Mouse (Mus musculus) ES-Bruce4 (cell line): ENCODE data around the gene Tfrc. TPM values are rescaled to one million over a fixed set of nuclear protein-coding genes. Genes with fewer than 3 reads are reported as not detected.

Source experiments
- H3K27ac ChIP-seq: 2 replicates; pipeline ENCODE4 v1.5.1; 2012; ENCODE audit warnings: low read length, inconsistent platforms; ENCODE audit not compliant: insufficient read depth
- H3K27me3 ChIP-seq: 2 replicates; pipeline ENCODE4 v1.6.1; 2012; ENCODE audit warnings: mild to moderate bottlenecking, low read length, inconsistent platforms; ENCODE audit not compliant: control insufficient read depth, poor library complexity, insufficient read depth, severe bottlenecking
- H3K36me3 ChIP-seq: 2 replicates; pipeline ENCODE4 v1.6.1; 2012; ENCODE audit warnings: inconsistent platforms, mild to moderate bottlenecking, low read length, moderate library complexity; ENCODE audit not compliant: control insufficient read depth, poor library complexity, insufficient read depth, severe bottlenecking
- H3K4me1 ChIP-seq: one replicate; pipeline ENCODE4 v1.8.1; 2011; ENCODE audit warnings: low read length; ENCODE audit not compliant: control insufficient read depth, insufficient read depth
- H3K4me3 ChIP-seq: 2 replicates; pipeline ENCODE4 v1.5.1; 2011; ENCODE audit warnings: low read depth, mild to moderate bottlenecking, low read length
- H3K9ac ChIP-seq: 2 replicates; pipeline ENCODE4 v1.6.1; 2012; ENCODE audit warnings: low read depth, mild to moderate bottlenecking, inconsistent platforms; ENCODE audit not compliant: poor library complexity, severe bottlenecking
- H3K9me3 ChIP-seq: replicated peaks from 2 replicates; pipeline ENCODE4 v1.6.1; 2012; ENCODE audit warnings: mild to moderate bottlenecking, low read length, inconsistent platforms; ENCODE audit not compliant: control insufficient read depth, poor library complexity, insufficient read depth, severe bottlenecking
- CTCF ChIP-seq: IDR thresholded peaks from one replicate; pipeline ENCODE4 v1.8.1; 2011; ENCODE audit warnings: low read depth, low read length
- EP300 ChIP-seq: IDR thresholded peaks from 2 replicates; pipeline ENCODE4 v1.6.1; 2011; ENCODE audit warnings: low read depth, low read length; ENCODE audit not compliant: insufficient read depth
- POLR2A ChIP-seq: IDR thresholded peaks from one replicate; pipeline ENCODE4 v1.8.1; 2011; ENCODE audit warnings: low read length; ENCODE audit not compliant: insufficient read depth
- polyA plus RNA-seq: library from polyadenylated mRNA; stranded (reverse); fragments of >200 nt; gene quantifications from 2 replicates; pipeline ENCODE4 v1.2.4, GENCODE M21; 2011; ENCODE audit warnings: low read depth; ENCODE audit not compliant: missing spikeins, insufficient read depth, insufficient read length

Tfrc gene
- polyA plus RNA-seq, 1 experiment, result 141 TPM

- Histone ChIP-seq H3K9ac (no peak overlapping the region), H3K36me3 (peaks cover 3% of the 10 kb centered on the region; the same call in 1 of the 2 replicates), H3K27me3 (no peaks in the 10 kb centered on the region), H3K4me3 (no peak overlapping the region), H3K9me3 (no peaks in the 10 kb centered on the region), H3K27ac (no peak overlapping the region), H3K4me1 (peaks cover 3% of the 10 kb centered on the region)
- TF ChIP-seq EP300 (no peak), CTCF (no peak), POLR2A (no peak)
These were observed 37.3 kb downstream of the Tfrc start for GRCm38 (mm10) chr16:32646014-32646413.

GRCm38 (mm10) chr16:32647712-32648111, 39.0 kb downstream of the Tfrc start:
- Histone ChIP-seq H3K9me3 (no peaks in the 10 kb centered on the region), H3K4me1 (peaks cover 3% of the 10 kb centered on the region), H3K27ac (no peak overlapping the region), H3K27me3 (no peaks in the 10 kb centered on the region), H3K36me3 (peaks cover 3% of the 10 kb centered on the region; the same call in 1 of the 2 replicates), H3K4me3 (no peak overlapping the region), H3K9ac (no peak overlapping the region)
- TF ChIP-seq CTCF, result no peak
- TF ChIP-seq EP300, result no peak
- TF ChIP-seq POLR2A, result no peak

- Histone ChIP-seq H3K4me1 (peaks cover 3% of the 10 kb centered on the region), H3K9ac (no peak overlapping the region), H3K27me3 (no peaks in the 10 kb centered on the region), H3K27ac (no peak overlapping the region), H3K36me3 (peaks cover 3% of the 10 kb centered on the region; the same call in 1 of the 2 replicates), H3K4me3 (no peak overlapping the region), H3K9me3 (no peaks in the 10 kb centered on the region)
- no peak for TF ChIP-seq POLR2A
- no peak for TF ChIP-seq CTCF
- TF ChIP-seq EP300, result no peak
These were observed 41.7 kb downstream of the Tfrc start for GRCm38 (mm10) chr16:32650461-32650860.

GRCm38 (mm10) chr16:32650974-32651618, 42.4 kb downstream of the Tfrc start:
- H3K27ac ChIP-seq, result no peak overlapping the region

GRCm38 (mm10) chr16:32654071-32654733, 45.5 kb downstream of the Tfrc start:
- Histone ChIP-seq H3K36me3 (peaks cover 3% of the 10 kb centered on the region; the same call in 1 of the 2 replicates), H3K27ac (no peak overlapping the region), H3K9me3 (no peaks in the 10 kb centered on the region), H3K4me1 (peaks cover 5% of the 10 kb centered on the region), H3K27me3 (no peaks in the 10 kb centered on the region), H3K9ac (no peak overlapping the region), H3K4me3 (no peak overlapping the region)
- TF ChIP-seq CTCF (no peak), EP300 (no peak), POLR2A (no peak)

More at GRCm38 (mm10) chr16:32650974-32651618, 42.4 kb downstream of the Tfrc start:
- Histone ChIP-seq H3K36me3 (peaks cover 3% of the 10 kb centered on the region; the same call in 1 of the 2 replicates), H3K27me3 (no peaks in the 10 kb centered on the region), H3K4me3 (no peak overlapping the region), H3K9me3 (no peaks in the 10 kb centered on the region), H3K4me1 (peaks cover 3% of the 10 kb centered on the region), H3K9ac (no peak overlapping the region)
- no peak for TF ChIP-seq EP300
- TF ChIP-seq POLR2A, result no peak
- no peak for TF ChIP-seq CTCF

GRCm38 (mm10) chr16:32655534-32655933, 46.8 kb downstream of the Tfrc start:
- H3K27ac ChIP-seq, result no peak overlapping the region
- H3K36me3 ChIP-seq, result peaks cover 3% of the 10 kb centered on the region; the same call in 1 of the 2 replicates
- H3K4me3 ChIP-seq, result no peak overlapping the region
- TF ChIP-seq POLR2A, result no peak
- no peak for TF ChIP-seq EP300
- no peak for TF ChIP-seq CTCF
- H3K9ac ChIP-seq, result no peak overlapping the region
- H3K27me3 ChIP-seq, result no peaks in the 10 kb centered on the region
- no peaks in the 10 kb centered on the region for H3K9me3 ChIP-seq
- H3K4me1 ChIP-seq, result peaks cover 5% of the 10 kb centered on the region
